19 mouse cellular contexts compared by ENCODE assay signal in genomic region chr11:67643465-67643864, GRCm38 (mm10). TPM values are rescaled to one million over a fixed set of nuclear protein-coding genes. Genes with fewer than 3 reads are reported as not detected.
DNase-seq lines count a peak whose midpoint lies in the region; TF ChIP-seq lines count a peak whose summit lies in the region.
"Had no signal": no experiment of that assay in that cellular context is flagged by ENCODE, and none has a peak within 500 bp of the region (broad histone marks: within the 10 kb centered on the region; RNA-seq: fewer than 3 reads in every experiment).

No protein-coding gene starts in this region.

- DNase-seq in layer of hippocampus, adult 2 months (ENCODE audit: low spot score in 2 of 2): no peak
- DNase-seq in layer of hippocampus, adult 18-20 months (ENCODE audit: low spot score in 2 of 2): no peak
- DNase-seq in cerebellum, adult 11-12 months: peak; percentile 44
- peak; percentile 60 for DNase-seq in cerebellum, adult 9-11 months
- no peak for DNase-seq in kidney, postnatal 10 days
- DNase-seq in lung, adult 18-20 months: no peak
- no peak for DNase-seq in adipocyte (ENCODE audit: low spot score)
- DNase-seq: adrenal gland, postnatal 14 days; forebrain, postnatal 0 days; gastrocnemius, adult 2 months; gastrocnemius, postnatal 25 days; heart, postnatal 36 days had no signal

- H3K4me3 ChIP-seq in layer of hippocampus, adult 2 months: no peak overlapping the region
- H3K4me3 ChIP-seq: embryonic facial prominence, embryonic 10.5 days; forebrain, embryonic 13.5 days; gastrocnemius, adult 2 months; heart, embryonic 13.5 days; hindbrain, embryonic 15.5 days had no signal

- no peak for TF ChIP-seq CTCF in layer of hippocampus, adult 2 months (conservative IDR thresholded peaks at IDR 0.05)

- peak overlapping the region; percentile 64; the same call in 1 of the 2 replicates for H3K27ac ChIP-seq in layer of hippocampus, adult 2 months
- H3K27ac ChIP-seq: embryonic facial prominence, embryonic 10.5 days; forebrain, embryonic 13.5 days; gastrocnemius, adult 2 months; heart, embryonic 13.5 days; hindbrain, embryonic 15.5 days had no signal

RNA-seq across cellular contexts. Expression of gene Rcvrn, which starts 51.7 kb away (rescaled TPM):
- 1 to 10 TPM; 1.4 to 1.9 TPM for total RNA-seq in layer of hippocampus, adult 2 months (2021)
- 1 to 10 TPM; 1.5 to 1.8 TPM for total RNA-seq in layer of hippocampus, adult 18-20 months (2021)
- total RNA-seq: adrenal gland, postnatal 14 days; ES-E14; gastrocnemius, adult 2 months; granulocyte monocyte progenitor cell, adult 5-6 weeks; heart, adult 8-10 months; heart, postnatal 36 days had no signal

Comparison
In these comparisons a context has a peak if more than half of its experiments do, and no peak if none do; other contexts are left out.
1. DNase-seq: peak in cerebellum, adult 11-12 months (single experiment) and cerebellum, adult 9-11 months (single experiment); none in layer of hippocampus, adult 2 months (0 of 2), layer of hippocampus, adult 18-20 months (0 of 2), kidney, postnatal 10 days (single experiment), lung, adult 18-20 months (0 of 2) and adipocyte (single experiment).